Mouse (Mus musculus) monocyte, adult 5-6 weeks (primary cell): ENCODE measurements around the gene Soga1. TPM values are rescaled to one million over a fixed set of nuclear protein-coding genes. Genes with fewer than 3 reads are reported as not detected.

Experiments
- ATAC-seq: fragments of 153-309, 156-312 bp; replicated peaks from 2 replicates; pipeline ENCODE4 v1.8.0; 2017; ENCODE audit warnings: mild to moderate bottlenecking; ENCODE audit not compliant: low TSS enrichment, insufficient number of reproducible peaks, severe bottlenecking, poor library complexity, low FRiP score
- total RNA-seq: library from RNA; stranded (forward); fragments of 200-1000, 200-491, 200-594 nt; gene quantifications from 3 replicates; pipeline ENCODE4 v1.2.3, GENCODE M21; 2017

Soga1 gene
- total RNA-seq, 1 experiment from 2014 or later, result 0.76 TPM

DNA sequence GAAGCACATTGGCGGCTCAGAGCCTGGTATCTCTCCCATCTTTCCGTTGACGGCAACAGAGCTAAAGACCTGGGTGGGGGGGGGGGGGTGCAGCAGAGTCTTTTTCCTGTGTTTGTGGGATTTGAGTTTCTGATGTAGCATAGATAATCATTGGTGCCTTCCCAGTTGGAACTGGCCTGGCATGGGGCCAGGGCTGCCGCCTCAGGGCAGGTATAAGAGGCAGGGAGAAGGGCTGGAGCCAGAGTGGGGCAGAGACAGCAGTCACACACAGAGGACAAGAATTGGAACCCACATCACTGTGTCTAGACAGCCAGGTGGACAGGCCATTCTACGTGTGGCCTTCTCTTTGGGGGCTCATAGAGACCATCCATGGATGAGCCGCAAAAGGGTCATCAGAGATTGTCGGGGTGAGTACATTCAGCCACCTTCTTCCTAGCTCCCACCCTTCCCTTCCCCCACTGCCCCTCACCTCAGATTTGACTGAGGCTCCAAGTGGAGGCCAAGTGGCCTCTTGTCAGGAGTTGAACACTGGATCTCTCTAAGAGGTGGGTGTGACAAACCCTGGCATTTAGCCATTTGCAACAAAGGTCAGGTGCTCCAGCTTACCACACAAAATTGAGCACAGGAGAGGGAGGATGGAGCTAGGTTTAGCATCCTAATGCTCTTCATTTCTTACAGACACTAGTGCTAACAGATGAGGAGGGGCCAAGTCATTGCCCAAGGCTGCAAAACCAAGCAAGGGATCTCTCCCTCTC is 6.0 kb upstream of the Soga1 start:
- no peak for ATAC-seq

DNA sequence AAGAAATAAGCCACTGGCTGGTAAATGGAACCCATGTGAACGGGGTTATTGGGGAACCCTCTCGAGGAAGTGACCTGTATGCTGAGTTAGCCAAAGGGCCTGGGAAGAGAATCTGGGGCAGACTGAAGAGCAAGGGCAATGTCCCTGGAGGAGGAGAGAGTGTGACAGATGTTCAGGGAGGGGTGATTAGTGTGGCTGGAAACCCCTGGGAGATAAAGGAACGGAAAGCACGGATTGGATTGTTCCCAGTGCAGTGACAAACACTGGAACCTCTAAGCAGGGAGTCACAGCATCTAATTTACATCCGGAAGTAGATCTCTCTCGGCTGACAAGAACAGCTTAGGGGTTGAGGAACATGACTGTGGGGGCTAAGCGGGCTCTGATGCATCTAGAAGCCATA is 2.9 kb upstream of the Soga1 start:
- no peak for ATAC-seq

DNA sequence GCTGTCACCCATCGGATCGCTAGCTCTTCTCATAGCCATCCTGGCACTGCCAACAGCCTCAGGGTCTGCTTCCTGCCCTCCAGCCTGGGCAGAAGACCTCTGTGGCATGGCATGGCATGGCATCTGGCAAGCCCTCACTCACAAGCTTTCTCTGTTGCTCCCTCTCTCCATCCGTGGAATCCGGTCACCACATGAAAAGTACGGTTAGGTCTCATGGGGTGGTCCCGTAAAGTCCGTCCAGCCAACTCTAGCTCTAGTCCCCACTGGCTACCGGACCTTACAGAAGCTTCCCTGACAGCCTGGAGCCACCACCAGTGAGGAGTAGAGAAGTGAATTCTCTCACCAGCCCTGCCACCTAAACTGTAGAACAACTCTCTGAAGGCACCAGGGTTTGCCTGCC is 2.3 kb upstream of the Soga1 start:
- ATAC-seq, result no peak

DNA sequence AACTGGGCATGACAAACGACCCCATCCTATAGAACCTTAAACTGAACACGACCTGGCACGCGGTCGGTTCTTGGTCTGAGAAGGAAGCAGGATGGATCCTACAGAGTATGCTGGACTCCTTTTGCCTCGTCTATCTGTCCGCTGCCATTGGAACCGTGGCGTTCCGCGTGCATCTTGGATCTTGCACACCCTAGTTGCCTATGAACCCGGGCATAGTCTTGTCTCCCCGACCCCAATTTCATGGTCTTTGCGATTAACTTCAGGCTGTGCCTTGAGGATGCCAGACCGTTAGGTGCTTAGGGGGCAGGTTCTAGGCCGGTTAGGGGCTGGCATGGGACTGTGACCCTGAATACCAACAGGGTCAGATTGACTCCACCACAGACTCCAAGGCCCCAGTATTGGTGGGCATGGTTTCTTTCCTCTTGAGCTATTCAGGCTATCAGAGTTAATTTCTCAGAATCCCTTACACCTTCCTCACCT is 687 bp upstream of the Soga1 start:
- ATAC-seq, result no peak

DNA sequence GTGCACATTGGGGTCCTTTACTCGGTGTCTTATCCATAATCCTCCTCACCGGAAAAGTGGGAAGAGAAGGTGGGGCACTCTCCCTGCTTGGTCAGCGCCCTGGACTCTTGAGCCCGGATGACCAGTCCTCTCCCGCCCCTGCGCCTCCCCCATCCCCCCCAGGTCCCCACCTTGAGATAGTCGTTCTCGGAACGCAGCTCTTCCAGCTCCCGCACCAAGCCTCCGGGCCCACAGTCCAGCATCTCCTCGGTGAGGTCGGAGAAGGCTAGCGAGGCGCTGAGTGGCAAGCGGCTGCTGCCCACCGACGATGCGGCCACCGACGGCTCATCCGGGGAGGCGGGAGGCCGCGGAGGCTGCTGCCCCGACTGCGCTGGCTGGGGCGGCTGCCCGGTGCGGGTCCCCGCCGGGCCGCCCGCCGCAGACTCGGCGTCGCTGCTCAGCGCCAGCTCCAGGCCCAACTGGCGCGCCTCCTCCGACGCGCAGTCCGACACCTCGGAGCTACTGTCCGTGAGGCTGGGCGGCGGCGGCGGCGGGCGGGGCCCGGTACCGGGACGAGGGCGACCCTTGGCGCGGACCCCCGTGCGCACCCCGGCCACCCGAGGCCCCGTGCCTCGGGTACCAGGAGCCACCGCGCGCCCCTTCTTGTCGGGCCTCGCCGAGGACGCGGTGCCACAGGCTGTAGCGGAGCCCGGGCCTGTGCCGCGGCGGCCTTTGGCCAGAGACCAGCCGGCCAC is 828 bp downstream of the Soga1 start:
- no peak for ATAC-seq

DNA sequence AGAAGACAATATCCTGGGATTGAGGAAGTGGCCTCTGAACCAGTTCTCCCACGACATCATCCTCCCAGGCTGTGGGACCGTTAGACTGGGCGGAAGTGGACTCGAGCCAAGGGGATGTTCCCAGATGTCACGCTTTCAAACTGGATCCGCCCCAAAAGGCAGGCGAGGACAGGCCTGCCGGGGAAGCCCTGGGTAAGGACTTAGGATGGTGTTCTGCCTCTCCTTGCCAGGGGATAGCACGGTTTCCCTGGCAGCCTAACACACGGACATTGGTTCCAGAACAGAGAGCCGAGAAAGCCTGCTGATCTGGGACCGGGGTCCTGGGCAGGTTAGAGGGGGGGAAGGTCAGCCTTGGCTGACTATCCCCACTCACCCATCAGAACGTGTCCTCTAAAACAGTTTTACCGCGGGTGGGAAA is 1.4 kb downstream of the Soga1 start:
- ATAC-seq, result peak; percentile 41; the same call in 1 of the 2 replicates

DNA sequence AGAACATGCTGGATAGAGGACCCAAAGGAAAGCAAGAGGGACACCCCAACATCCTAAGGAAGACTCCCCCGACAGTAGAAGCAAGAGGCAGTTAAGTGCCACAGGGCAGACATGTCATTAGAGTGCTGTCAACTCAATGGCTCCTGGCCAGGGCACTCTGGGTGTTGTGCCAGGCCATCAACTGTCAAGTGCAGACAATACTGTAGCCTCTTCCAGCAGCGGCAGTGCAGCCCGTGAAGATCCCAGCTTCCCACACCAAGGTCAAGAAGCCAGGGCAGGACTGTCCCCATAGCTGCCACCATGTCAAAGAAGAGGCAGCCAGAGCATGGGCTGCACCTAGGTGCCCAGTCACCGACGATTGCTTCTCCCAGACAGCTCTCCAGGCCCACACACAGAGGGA is 1.9 kb downstream of the Soga1 start:
- no peak for ATAC-seq

DNA sequence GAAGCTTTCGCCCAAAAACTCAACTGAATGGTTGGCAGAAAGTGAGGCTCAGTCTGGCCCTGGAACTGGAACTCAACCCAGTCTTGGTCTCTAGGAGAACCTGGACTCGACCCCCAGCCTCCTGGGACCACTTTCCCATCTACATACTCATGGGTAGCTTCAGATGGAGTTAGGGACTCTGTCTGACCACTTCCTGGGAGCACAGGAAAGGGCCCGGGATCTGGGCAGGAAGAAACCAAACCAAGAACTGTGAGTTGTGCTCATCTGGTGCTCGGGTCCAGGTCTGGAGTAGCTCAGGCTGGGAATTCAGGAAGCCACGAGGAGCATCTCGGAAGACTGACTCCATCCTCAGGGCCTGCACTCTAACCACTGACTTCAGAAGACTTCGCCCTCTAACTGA is 2.5 kb downstream of the Soga1 start:
- ATAC-seq, result no peak

DNA sequence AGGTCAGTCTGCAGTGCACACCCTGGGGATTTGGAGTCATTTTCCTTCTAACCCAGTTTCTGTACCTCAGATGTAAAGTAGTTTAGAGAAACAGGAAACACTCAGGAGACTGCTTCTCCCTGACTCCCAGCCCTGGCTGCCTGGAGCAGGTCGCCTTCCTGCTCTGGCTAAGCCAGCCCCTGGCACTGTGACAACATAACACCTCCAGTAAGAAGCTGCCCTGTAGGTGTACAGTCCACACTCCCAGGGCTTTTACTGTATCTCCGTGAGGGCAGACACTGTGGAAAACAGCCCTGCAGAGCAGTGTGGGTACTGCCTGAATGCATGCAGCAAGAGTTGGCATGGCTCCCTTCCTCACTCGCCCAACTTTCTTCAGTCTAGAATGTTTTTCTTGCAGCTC is 3.4 kb downstream of the Soga1 start:
- ATAC-seq, result no peak

DNA sequence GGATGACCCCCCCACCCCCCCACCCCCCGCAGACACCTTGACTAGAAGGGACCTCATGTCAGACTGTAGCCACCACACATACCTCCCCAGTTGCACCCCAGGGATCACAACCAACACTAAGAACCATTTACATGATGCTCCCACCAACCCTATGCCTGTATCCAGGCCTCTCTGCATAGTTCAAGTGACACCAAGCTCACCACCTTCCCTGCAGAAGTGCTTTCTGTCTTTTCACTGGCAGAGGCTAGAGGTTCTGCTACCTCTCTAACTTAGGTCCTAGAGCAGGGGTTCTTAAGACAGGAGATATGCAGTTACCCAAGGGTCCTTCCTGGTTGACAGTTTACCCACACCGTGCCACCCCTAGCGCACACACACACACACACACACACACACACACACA is 3.8 kb downstream of the Soga1 start:
- ATAC-seq, result no peak

DNA sequence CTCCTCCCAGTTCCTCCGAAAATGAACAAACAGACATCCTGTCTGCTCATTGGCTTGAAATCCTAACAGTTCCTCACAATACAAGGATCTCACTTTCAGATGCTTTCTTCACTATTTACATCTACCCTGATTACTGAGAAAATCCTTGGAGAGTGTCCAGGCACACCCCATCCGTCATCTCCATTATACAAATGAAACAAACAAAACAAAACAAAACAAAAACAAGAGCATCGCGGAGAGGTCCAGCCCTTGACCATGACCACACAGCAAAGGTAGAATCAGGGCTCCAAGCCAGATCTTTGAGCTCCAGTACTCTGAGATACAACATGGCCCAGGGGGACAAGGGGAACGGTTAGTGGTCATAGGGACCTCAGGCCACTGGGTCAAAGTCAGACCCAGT is 4.3 kb downstream of the Soga1 start:
- no peak for ATAC-seq

DNA sequence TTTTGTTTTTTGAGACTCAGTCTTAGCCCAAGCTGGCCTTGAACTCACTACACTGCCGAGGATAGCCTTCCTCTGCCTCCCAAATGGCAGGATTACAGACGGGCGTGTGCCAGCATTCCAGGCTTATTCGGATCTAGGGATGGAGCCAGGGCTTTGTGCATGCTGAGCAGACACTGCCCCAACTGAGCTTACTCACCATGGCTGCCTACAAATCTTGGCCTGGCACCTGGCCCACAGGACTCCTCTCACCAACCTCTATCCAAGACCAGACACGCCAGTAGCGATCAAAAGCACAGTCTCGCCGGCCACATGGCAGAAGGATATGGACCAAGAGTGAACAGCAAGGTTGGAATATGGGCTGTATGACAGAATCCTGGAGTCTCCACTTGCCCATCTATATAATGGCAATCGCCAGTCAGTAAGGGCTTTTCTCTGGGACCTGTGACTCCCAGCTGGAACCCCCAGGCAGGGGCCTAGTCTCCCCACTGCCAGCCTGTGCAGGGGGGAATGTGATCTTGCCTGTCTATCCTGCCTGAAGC is 4.8 kb downstream of the Soga1 start:
- ATAC-seq, result no peak

DNA sequence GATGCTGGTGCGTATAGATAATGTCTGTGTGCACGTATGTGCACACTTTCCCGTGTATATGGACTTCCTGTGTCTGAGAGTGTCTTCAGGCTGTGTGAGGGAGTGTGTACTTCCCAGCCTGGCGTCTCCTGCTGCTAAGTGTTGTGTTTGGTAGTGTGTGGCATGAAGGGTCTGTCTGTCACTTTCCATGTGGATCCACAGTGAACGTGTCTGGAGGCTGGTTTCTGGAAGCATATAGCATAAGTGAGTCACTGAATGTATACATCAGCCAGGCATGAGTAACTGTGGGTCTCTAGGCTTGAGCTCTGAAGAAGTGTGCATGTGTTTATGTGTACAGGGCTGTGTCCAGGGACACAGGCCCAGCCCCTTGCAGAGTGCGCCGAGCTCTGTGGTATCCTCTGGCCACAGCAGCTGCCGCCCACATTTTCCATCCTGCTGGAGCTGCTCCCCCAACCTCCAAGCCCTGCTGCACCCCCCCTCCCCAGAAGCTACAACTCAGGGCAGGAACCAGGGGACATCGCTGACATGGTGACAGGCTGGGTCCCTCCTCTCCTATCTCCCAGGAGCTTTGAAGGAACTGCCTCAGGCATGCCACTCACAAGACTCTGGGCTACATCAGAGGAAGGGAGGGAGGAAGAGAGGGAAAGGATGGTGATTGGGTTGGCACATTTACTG is 5.5 kb downstream of the Soga1 start:
- ATAC-seq, result no peak

DNA sequence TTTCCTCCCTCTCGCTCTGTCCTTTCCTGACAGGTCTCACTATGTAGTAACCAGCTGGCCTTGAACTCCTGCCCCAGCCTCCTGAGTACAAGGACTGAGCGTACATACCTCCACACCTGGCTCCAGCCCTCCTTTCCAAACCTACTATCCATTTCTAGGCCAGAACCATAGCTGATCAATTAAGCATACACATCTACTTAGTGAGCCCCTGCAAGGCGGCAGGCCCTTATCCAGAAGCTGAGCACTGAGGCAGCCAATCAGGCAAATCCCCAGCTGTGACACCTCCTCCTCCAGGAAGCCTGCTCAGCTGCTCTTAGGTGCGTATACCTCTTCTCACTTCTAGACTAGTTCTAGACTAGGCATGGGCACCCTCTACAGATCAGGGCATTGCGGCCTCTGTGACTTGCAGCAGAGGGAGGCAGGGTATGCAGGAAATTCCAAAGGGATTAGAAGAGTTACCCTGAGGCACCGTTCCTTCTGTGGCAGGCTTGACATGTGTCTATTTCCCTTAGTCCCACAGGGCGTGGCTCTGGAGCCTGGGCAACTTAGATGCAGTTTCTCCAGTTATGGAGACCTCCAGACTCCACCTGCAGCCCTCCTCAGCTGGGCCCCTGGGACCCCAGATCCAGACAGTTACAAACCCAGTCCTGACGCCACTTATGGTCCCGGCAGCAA is 6.6 kb downstream of the Soga1 start:
- no peak for ATAC-seq

DNA sequence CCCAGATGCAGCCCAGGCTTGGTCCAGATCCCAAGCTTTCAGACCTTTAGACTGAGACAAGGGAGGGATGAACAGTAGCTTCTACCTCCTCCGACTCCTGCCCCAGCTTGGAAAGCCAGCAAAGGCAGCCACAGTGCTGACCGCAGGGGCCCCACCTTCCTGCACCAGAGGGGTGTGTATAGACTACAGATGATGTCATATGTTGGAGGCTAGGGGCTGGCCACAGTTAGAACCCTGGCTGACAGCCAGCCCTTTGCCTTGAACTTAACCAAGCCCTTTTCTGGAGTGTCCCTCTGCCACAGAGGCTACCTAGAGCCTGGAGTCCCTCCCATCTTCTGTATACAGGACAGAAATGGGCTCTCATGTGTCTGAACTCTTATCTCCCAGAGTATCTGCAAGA is 7.5 kb downstream of the Soga1 start:
- peak; percentile 74 for ATAC-seq

DNA sequence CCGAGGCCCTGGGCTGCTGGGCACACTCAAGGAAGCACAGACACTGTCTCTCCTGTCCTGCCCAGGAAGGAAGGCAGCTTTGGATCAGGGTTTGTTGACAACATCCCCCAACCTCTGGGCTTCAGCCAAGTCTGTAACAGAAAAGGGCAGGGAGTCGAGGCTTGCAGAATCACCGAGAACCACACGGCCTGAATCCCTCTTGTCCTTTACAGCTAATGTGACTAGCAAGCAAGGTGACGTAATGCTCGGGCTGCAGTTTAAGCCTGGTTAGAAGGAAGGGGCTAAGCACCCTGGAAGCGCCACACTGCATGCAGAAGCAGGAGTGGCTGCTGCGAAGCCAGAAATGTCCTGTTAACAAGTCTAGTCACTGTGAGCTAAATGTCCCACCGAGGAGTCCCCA is 8.7 kb downstream of the Soga1 start:
- no peak; the same call in 1 of the 2 replicates for ATAC-seq

DNA sequence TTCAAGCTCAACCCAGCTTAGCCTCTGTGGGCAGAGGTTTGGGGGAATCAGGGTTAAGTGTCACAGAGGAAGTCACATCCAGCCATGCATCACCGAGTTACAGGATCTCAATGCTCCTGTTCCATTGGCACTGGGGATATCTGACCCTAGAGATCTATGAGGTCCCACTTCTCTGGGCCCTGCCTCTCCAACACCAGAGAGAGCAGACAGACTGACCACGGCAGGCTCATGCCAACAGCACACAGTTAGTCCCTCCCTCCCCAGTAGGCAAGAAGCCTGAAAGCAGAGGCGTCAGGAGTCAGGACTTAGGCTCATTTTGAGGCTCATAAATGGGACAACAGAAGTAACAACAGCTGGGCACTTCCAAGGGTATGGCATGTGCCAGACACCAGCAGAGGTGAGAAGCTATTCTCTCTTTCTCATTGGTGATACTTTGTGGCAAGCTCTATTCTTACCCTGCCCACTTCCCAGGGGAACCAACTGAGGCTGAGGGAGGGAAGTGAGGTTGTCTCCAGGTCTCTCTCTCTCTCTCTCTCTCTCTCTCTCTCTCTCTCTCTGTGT is 9.2 kb downstream of the Soga1 start:
- 0 out of 2 replicates have a peak, but pooled peaks have one; percentile 14 for ATAC-seq

DNA sequence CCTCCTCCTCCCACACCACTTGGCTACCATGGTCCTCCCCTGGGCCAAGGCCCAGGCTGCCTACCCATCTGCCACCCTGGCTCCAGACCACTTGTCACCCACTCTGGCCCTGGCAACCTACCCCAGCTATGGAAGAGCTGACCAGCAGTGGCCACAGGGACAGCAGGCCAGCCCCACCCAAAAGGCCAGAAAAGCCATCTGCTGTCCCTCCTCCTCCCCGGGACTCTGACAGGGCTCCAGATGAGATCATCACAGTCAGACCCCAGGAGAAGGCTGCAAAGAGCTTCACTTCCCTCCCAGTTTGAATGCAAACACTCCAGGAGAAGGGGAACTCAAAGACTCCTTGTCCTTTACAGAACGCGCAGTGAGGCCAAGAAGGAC is 9.7 kb downstream of the Soga1 start:
- no peak for ATAC-seq
